Mouse (Mus musculus) adrenal gland, adult 2 months (tissue): ENCODE data around the gene Gm8126. TPM values are rescaled to one million over a fixed set of nuclear protein-coding genes. Genes with fewer than 3 reads are reported as not detected.
"Not testable (repeated sequence)": the region's sequence is repeated elsewhere in the genome, so short reads cannot be mapped to it uniquely, and the experiment has no call there.

Source experiments
- DNase-seq: peaks from one replicate; pipeline ENCODE4 v3.0.0; 2021
- long read RNA-seq: library from polyadenylated mRNA; stranded (forward); transcript quantifications from one replicate; pipeline ENCODE4 v2.0.0, GENCODE M21; 2021
- polyA plus RNA-seq: library from polyadenylated mRNA; depleted of rRNA; stranded (reverse); fragments of >200 nt; gene quantifications from 2 replicates; pipeline ENCODE4 v1.2.3, GENCODE M21; 2012; rRNA removed
- total RNA-seq, 2 experiments: library from RNA; stranded (reverse); gene quantifications; 2 replicates each; pipeline ENCODE4 v1.2.3; 2021

Gene Gm8126
- total RNA-seq, result not detected
- not detected in 2 replicates for polyA plus RNA-seq
- long read RNA-seq, result 0 reads

DNA sequence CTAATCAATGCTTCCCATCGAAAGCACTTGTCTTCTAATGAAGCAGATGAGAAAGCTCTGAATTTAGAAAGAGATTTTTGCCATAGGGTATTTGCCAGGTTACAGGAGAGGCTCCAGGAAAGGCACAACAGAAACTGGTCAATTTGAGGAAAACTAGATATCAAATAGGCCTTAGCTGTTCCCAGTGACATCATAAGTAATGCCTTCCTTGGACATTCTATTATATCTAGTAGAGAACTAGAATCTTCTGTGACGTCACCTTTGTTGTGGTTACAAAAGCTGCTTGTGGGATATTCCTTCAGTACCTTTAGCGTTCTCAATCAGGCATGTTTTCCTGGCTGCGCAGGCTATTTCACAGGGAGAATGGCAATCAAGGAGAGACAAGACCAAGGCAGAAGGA, at the start of gene Gm8126:
Gene Gm8126 (plus strand): TSS at position 301 of the 400 bp plus-strand sequence.
- not testable (repeated sequence) for DNase-seq

DNA sequence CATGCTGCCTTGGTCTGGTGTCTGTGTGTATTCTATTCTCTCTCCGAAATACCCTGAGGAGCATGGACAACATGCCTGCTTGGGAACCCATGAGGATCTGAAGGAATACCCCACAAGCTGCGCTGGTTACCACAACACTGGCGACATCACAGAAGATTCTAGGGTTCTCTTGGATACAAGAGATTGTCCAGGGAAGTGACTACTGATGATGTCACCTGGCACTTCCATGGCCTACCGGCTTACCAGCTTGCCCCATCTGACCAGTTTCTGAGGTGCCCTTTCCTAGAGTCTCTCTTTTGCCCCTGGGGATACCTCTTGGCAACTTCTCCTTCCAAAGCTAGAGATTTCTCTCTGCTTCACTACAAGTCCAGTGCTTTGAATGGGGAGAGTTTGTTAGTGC, 23.2 kb upstream of the Gm8126 start, which contains the start of gene Gm8122:
Gene Gm8122 (minus strand): TSS at position 101 of the 400 bp plus-strand sequence.
- DNase-seq, result not testable (repeated sequence)

DNA sequence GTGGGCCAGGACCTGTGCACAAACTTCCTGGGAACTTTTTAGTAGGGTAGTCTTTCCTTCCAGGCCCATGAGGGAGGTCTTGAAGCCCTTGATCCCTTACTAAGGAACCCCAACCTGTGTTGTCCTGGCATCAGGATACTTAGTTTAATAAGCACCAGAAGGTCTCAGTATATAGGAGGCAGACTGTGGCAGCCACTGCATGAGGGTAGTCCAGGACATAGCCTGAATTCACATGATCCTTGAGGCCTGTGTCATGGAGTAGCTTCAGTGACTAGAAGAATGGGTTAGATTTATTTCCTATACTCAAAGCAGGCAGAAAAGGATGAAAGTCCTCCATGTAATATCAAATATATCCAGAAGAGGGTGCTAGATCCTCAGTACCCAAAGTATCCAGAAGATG, 20.7 kb upstream of the Gm8126 start:
- not testable (repeated sequence) for DNase-seq

DNA sequence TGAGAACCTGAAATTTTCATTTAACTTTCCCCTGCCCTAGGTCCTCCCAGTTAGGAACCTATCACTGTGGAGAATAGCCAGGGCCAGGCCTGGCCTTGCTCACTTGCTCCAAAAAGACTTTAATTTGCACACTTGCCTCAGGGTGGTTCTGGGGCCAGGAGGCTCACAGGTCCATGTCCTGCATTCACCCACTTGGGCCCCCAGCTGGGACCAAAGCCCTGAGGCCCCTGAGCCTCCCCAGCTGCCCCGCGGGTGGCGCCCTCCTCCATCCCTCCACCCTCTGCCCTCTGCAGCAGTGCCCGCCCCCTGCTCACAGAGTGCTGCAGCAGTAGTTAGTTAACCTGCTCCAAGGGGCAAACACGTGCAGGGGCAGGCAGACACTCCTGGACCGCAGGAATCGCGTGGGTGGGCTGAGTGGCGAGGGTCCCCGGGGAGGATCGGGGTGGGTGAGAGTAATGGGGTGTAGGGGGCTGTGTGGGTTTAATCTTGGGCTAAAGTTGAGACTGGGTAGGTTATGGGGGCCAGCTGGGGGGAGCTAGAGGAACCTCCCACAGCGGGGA, 8.8 kb upstream of the Gm8126 start:
- DNase-seq, result not testable (repeated sequence)

DNA sequence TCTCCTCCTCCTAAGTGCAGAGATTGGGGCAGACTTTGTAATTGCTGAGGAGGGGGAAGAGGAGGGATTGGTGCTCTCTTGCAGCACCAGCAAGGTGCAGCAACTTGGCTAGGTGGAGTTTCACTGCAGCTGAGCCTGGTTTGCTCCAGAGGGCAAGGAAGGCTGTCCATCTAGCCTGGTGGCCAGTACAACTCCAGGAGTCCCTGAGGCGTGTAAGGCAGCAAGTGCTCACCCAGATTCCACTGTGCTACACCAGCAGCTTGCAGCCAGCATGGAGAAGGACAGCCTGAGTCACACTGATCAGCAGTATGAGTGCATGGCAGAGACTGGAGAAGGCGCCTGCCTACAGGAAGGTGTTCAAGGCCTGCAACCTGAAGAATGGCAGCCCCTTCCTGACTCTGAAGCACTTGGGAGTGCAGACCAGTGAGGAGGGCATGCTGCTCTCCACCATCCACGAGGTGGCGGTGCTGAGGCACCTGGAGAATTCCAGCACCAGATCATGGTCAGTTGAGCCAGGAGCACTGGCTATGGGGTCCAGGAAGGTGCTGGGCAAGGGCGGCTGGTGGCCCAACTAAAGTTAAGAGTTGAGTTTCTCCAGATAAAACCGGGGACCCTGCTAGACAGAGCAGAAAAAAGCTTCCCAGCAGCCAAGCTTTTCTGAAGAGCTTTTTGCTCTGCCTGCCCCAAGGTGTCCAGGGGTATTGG, 7.7 kb upstream of the Gm8126 start:
- not testable (repeated sequence) for DNase-seq

DNA sequence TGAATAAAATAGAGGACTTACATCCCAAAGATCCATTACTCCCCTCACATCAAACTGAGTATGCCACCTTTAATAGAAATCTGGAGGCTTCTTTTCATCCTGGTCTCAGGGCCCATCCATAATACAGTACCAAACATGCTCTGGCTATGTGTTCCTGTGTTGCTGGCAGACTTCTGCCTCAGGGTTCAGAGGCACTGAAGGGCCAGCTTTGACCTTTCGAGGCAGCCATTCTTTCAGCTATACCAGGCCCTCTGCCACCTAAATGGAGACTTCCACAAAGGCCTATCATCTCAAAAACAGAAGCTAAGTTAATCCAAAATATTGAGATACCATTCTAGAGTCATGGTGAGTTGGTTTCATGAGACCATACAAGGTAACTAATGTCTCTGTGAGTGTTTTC, 1.9 kb upstream of the Gm8126 start:
- DNase-seq, result not testable (repeated sequence)

DNA sequence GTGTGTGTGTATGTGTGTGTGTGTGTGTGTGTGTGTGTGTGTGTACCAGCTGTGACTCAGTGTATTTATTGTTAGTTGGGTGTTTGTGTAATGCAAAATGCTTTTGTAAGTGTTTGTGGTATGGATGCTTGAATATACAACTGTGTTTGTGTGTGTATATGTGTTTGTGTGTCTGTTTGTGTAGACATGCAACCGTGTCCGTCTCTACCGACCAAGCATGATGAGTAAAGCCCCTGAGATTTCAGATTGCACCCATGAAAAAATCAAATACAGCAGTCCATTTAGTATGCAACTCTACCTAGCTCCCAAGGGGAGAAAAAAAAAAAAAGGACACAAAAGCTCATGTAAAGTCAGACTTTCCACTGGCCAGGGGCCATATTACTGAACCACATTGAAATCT, 5.0 kb downstream of the Gm8126 start:
- not testable (repeated sequence) for DNase-seq

DNA sequence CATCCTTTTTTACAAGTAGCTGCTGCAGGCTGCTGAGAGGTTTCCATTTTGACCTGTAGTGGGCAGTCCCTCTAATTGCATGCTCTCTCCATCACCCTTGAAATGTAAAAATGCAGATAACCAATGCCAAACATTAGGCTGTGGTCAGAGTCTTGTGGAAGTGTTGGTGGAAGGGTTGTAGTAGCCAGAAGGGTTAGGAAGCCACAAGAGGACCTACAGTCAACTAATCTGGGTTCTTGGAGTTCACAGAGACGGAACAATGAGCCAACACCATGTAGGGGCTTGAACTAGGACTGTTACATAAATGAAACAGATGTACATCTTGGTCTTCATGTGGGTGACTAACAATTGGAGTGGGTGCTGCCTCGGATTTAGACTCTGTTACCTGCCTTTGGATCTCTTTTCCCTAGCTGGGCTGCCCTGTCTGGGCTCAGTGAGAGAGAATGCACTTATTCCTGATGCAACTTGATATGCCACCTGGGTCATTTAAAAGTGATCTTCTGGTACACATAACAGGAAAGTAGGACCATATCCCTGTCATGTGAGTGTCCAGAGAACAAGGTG, 10.2 kb downstream of the Gm8126 start:
- not testable (repeated sequence) for DNase-seq

DNA sequence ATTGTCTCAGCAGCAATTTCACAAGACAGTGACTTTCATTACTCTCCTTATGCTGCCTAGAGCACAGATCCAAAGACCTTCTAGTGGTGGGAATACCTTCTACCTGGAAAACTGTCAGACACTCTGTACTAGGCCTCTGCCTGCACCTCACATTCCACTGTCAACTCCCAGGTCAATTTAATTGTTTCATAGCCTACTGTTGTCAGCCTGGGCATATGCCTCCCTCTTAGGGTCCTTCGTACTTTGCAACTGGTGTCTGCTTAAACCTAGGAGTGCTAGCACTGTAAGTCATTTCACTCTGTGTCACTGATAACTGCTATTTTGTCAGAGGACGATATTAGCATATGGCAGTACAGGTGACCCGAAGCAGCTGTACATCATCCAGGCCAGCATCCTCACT, 10.8 kb downstream of the Gm8126 start:
- DNase-seq, result not testable (repeated sequence)

DNA sequence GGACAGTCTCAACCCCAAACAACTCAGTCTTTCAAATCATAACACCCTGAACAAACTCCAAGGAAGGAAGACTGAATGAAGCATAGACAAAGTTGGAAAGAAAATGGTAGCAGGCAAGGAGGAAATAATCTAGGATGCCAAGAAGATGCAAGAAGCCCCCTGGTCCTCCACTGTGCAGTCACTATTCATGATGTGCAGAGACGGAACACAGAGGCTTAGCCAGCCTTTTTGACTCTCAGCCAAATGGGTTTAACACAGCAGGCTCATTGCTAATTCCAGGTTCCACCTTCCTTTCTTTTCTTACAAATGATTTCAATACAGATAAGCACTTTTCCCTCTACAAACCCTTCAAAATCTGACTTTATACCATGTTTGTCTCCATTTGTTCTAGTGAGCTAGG, 14.7 kb downstream of the Gm8126 start:
- DNase-seq, result not testable (repeated sequence)

DNA sequence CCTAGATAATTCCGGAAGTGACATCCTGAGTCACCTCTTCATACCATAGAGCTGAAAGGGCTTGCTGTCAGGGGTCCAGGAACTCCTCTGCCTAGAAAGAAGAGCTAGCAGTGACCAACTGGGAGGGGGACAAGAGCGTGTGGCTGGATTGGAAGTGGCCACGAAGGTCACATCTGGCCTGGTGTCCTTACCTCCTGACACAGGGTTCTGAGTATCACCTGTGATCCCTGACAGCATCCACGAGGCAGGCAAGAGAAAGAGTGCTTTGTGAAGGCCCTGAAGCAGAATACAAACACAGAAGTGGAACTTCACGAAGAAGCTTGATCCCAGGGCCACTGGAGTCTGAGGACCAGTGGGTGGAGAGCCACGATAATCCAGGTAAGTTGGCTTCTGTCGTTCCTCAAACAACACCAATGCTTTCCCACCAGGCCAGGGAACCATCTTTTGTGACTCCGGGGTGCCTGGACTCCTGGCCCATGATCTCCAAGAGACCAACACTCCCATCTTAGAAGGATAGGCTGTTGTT, 16.6 kb downstream of the Gm8126 start, which contains the start of gene Gm9732:
Gene Gm9732 (plus strand): TSS at position 51 of the 526 bp plus-strand sequence.
- not testable (repeated sequence) for DNase-seq

DNA sequence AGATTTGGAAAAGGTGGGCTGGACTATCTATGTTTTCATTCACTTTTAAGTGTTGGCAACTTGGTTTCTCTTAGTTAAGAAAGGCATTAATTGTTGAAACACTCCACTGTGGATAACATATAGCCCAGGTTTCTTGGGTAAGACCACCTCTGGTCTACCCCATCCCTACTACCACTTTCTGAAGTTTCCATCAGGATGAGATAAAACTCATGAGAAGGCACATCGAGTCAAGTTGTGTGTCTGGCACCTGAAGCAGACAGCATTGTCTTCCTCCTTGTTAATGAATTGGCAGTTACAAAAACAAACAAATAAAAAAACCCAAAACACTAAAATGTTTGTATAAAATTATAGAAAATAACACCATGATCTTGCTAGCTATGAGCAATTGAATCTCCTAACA, 17.3 kb downstream of the Gm8126 start:
- not testable (repeated sequence) for DNase-seq

DNA sequence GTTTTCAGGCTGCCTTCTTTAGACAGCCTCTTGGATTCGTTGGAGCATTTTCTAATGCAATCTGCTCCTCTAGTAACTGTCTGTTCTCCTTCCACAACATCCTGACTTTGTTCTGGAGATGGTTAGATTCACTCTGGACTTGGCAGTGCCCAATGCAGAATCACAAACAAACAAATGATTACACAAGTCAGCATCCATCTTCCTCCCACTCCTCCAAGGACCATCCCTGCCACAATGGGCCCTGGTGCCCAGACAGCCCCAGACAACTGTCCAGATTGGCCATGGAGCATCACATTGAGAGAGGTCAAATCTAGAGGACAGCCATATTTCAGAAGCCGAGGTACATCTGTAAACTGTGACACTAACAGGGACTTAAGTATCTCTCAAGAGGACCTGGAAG, 19.0 kb downstream of the Gm8126 start:
- DNase-seq, result not testable (repeated sequence)

DNA sequence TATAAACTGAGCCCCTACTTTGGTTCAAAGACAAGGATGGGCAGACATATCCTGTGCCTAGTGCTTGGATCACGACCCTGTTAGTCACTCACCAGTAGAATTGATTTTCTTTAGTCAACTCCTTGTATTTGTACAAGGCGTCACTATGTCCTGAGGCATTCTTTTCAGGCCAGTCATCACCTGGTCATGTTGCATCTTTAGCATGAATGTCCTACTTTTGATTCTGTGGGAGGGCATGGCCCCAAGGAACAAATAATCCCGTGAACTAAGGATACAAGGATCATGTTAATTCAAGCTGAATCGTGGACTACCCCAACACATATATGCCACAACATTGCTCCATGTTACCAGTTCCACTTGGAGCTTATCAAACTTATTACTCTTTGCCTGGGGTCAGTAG, 19.7 kb downstream of the Gm8126 start:
- DNase-seq, result not testable (repeated sequence)

DNA sequence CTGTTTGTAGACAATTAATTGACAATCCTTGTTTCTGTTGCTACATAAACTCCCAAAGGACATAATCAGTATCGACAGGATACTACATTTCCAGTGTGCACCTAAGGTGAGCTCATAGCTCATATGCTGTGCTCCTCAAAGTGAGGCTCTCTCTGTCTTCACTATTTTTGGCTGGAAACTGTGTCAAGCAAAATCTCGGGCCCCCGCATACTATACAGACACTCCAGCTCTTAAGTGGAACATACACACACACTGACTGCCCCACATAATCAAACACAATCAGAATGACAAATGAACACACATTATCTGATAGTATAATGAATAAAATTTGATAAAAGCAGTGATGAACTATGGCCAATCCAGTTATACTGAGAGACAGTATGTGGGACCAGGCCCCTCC, 20.2 kb downstream of the Gm8126 start:
- not testable (repeated sequence) for DNase-seq

DNA sequence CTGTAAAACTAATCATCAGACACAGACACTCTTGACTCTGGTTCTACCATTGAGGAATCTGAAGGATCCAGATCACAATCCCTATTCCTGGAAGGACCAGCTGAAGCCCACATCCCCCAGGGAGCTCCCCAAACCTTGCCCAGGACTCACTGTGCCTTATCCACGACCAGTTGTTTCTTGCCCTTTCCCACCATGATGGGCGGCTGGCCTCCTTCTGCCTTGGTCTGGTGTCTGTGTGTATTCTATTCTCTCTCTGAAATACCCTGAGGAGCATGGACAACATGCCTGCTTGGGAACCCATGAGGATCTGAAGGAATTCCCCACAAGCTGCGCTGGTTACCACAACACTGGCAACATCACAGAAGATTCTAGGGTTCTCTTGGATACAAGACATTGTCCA, 35.1 kb downstream of the Gm8126 start, which contains the start of gene Gm8127:
Gene Gm8127 (minus strand): TSS at position 330 of the 400 bp plus-strand sequence.
- not testable (repeated sequence) for DNase-seq

Other genes with a start within 250 kb of the Gm8126 start
- gene Gm10376, start 243.0 kb upstream of the Gm8126 start, total RNA-seq, result not detected
- gene Gm10376, start 243.0 kb upstream of the Gm8126 start, polyA plus RNA-seq, result not detected in 2 replicates
- gene Gm8094, start 182.0 kb upstream of the Gm8126 start, total RNA-seq, result not detected
- gene Gm8094, start 182.0 kb upstream of the Gm8126 start, polyA plus RNA-seq, result not detected in 2 replicates
- not detected for gene Gm8104, start 158.0 kb upstream of the Gm8126 start, total RNA-seq
- gene Gm8104, start 158.0 kb upstream of the Gm8126 start, polyA plus RNA-seq, result not detected in 2 replicates
- gene Gm7233, start 78.8 kb upstream of the Gm8126 start, total RNA-seq, result not detected
- gene Gm7233, start 78.8 kb upstream of the Gm8126 start, polyA plus RNA-seq, result not detected in 2 replicates
- gene Gm8122, start 23.3 kb upstream of the Gm8126 start, total RNA-seq, result not detected
- gene Gm8122, start 23.3 kb upstream of the Gm8126 start, polyA plus RNA-seq, result not detected in 2 replicates
- gene Gm9732, start 16.4 kb downstream of the Gm8126 start, total RNA-seq, result not detected
- gene Gm9732, start 16.4 kb downstream of the Gm8126 start, polyA plus RNA-seq, result not detected in 2 replicates
- not detected for gene Gm8127, start 35.2 kb downstream of the Gm8126 start, total RNA-seq
- not detected in 2 replicates for gene Gm8127, start 35.2 kb downstream of the Gm8126 start, polyA plus RNA-seq
- not detected for gene 1700001F09Rik, start 89.2 kb downstream of the Gm8126 start, total RNA-seq
- not detected in 2 replicates for gene 1700001F09Rik, start 89.2 kb downstream of the Gm8126 start, polyA plus RNA-seq
- gene Gm8138, start 157.7 kb downstream of the Gm8126 start, total RNA-seq, result not detected
- gene Gm8138, start 157.7 kb downstream of the Gm8126 start, polyA plus RNA-seq, result not detected in 2 replicates